Mouse (Mus musculus): ENCODE results near the gene Knstrn. TPM values are rescaled to one million over a fixed set of nuclear protein-coding genes. Genes with fewer than 3 reads are reported as not detected.

Knstrn gene
- polyA plus RNA-seq, 1 experiment = 133 TPM

- 91% methylated on average over 5 of the region's 5 CpGs for WGBS
- Histone ChIP-seq H3K4me3 (replicated peaks; ENCODE audit: control insufficient read depth, low read depth, low read length) (no peak overlapping the region), H3K27ac (ENCODE audit: control insufficient read depth, insufficient read depth, low read depth, low read length, poor library complexity) (no peak overlapping the region), H3K4me1 (ENCODE audit: control insufficient read depth, insufficient read depth, low read length) (no peaks in the 10 kb centered on the region)
- no peak for TF ChIP-seq POLR2A (IDR thresholded peaks at IDR 0.05; ENCODE audit: borderline replicate concordance, control insufficient read depth, low read depth, low read length)
- TF ChIP-seq CTCF (IDR thresholded peaks at IDR 0.05; ENCODE audit: control insufficient read depth, insufficient read depth, low read length) = no peak
Measured at GRCm38 (mm10) chr2:118829096-118829495, 15.3 kb downstream of the Knstrn start.

- no peak for TF ChIP-seq CTCF (IDR thresholded peaks at IDR 0.05; ENCODE audit: control insufficient read depth, insufficient read depth, low read length)
- no peak for TF ChIP-seq POLR2A (IDR thresholded peaks at IDR 0.05; ENCODE audit: borderline replicate concordance, control insufficient read depth, low read depth, low read length)
- WGBS = 69% methylated on average over 6 of the region's 6 CpGs
- Histone ChIP-seq H3K27ac (ENCODE audit: control insufficient read depth, insufficient read depth, low read depth, low read length, poor library complexity) (no peak overlapping the region), H3K4me1 (ENCODE audit: control insufficient read depth, insufficient read depth, low read length) (no peaks in the 10 kb centered on the region; the same call in 1 of the 2 replicates), H3K4me3 (replicated peaks; ENCODE audit: control insufficient read depth, low read depth, low read length) (no peak overlapping the region)
Measured at GRCm38 (mm10) chr2:118834061-118834460, 20.3 kb downstream of the Knstrn start.

GRCm38 (mm10) chr2:118835115-118835514, 21.3 kb downstream of the Knstrn start:
- Histone ChIP-seq H3K27ac (ENCODE audit: control insufficient read depth, insufficient read depth, low read depth, low read length, poor library complexity) (no peak overlapping the region), H3K4me3 (replicated peaks; ENCODE audit: control insufficient read depth, low read depth, low read length) (no peak overlapping the region), H3K4me1 (ENCODE audit: control insufficient read depth, insufficient read depth, low read length) (no peaks in the 10 kb centered on the region; the same call in 1 of the 2 replicates)
- TF ChIP-seq CTCF (IDR thresholded peaks at IDR 0.05; ENCODE audit: control insufficient read depth, insufficient read depth, low read length) (no peak), POLR2A (IDR thresholded peaks at IDR 0.05; ENCODE audit: borderline replicate concordance, control insufficient read depth, low read depth, low read length) (no peak)
- 91% methylated on average over 6 of the region's 6 CpGs for WGBS

- Histone ChIP-seq H3K4me3 (replicated peaks; ENCODE audit: control insufficient read depth, low read depth, low read length) (no peak overlapping the region), H3K4me1 (ENCODE audit: control insufficient read depth, insufficient read depth, low read length) (no peaks in the 10 kb centered on the region; the same call in 1 of the 2 replicates), H3K27ac (ENCODE audit: control insufficient read depth, insufficient read depth, low read depth, low read length, poor library complexity) (no peak overlapping the region)
- TF ChIP-seq POLR2A (IDR thresholded peaks at IDR 0.05; ENCODE audit: borderline replicate concordance, control insufficient read depth, low read depth, low read length) (no peak), CTCF (IDR thresholded peaks at IDR 0.05; ENCODE audit: control insufficient read depth, insufficient read depth, low read length) (no peak)
- WGBS = 28% methylated on average over 5 of the region's 5 CpGs
Measured at GRCm38 (mm10) chr2:118838330-118838729, 24.5 kb downstream of the Knstrn start.

GRCm38 (mm10) chr2:118841186-118841585, 27.4 kb downstream of the Knstrn start:
- WGBS = 69% methylated on average over 5 of the region's 5 CpGs
- no peak overlapping the region for H3K27ac ChIP-seq (ENCODE audit: control insufficient read depth, insufficient read depth, low read depth, low read length, poor library complexity)

GRCm38 (mm10) chr2:118841774-118842173, 28.0 kb downstream of the Knstrn start:
- Histone ChIP-seq H3K4me1 (ENCODE audit: control insufficient read depth, insufficient read depth, low read length) (no peaks in the 10 kb centered on the region), H3K27ac (ENCODE audit: control insufficient read depth, insufficient read depth, low read depth, low read length, poor library complexity) (no peak overlapping the region), H3K4me3 (replicated peaks; ENCODE audit: control insufficient read depth, low read depth, low read length) (no peak overlapping the region)
- no peak for TF ChIP-seq CTCF (IDR thresholded peaks at IDR 0.05; ENCODE audit: control insufficient read depth, insufficient read depth, low read length)
- TF ChIP-seq POLR2A (IDR thresholded peaks at IDR 0.05; ENCODE audit: borderline replicate concordance, control insufficient read depth, low read depth, low read length) = no peak
- 45% methylated on average over 4 of the region's 4 CpGs for WGBS

More at GRCm38 (mm10) chr2:118841186-118841585, 27.4 kb downstream of the Knstrn start:
- H3K4me1 ChIP-seq (ENCODE audit: control insufficient read depth, insufficient read depth, low read length) = no peaks in the 10 kb centered on the region
- no peak overlapping the region for H3K4me3 ChIP-seq (replicated peaks; ENCODE audit: control insufficient read depth, low read depth, low read length)
- TF ChIP-seq POLR2A (IDR thresholded peaks at IDR 0.05; ENCODE audit: borderline replicate concordance, control insufficient read depth, low read depth, low read length) (no peak), CTCF (IDR thresholded peaks at IDR 0.05; ENCODE audit: control insufficient read depth, insufficient read depth, low read length) (no peak)

GRCm38 (mm10) chr2:118844427-118844826, 30.6 kb downstream of the Knstrn start:
- Histone ChIP-seq H3K4me1 (ENCODE audit: control insufficient read depth, insufficient read depth, low read length) (no peaks in the 10 kb centered on the region), H3K27ac (ENCODE audit: control insufficient read depth, insufficient read depth, low read depth, low read length, poor library complexity) (no peak overlapping the region), H3K4me3 (replicated peaks; ENCODE audit: control insufficient read depth, low read depth, low read length) (no peak overlapping the region)
- no peak for TF ChIP-seq CTCF (IDR thresholded peaks at IDR 0.05; ENCODE audit: control insufficient read depth, insufficient read depth, low read length)
- no peak for TF ChIP-seq POLR2A (IDR thresholded peaks at IDR 0.05; ENCODE audit: borderline replicate concordance, control insufficient read depth, low read depth, low read length)
- 81% methylated on average over 3 of the region's 3 CpGs for WGBS

GRCm38 (mm10) chr2:118846246-118846645, 32.4 kb downstream of the Knstrn start:
- H3K4me1 ChIP-seq (ENCODE audit: control insufficient read depth, insufficient read depth, low read length) = no peaks in the 10 kb centered on the region
- 41% methylated on average over 7 of the region's 7 CpGs for WGBS
- TF ChIP-seq CTCF (IDR thresholded peaks at IDR 0.05; ENCODE audit: control insufficient read depth, insufficient read depth, low read length) (no peak), POLR2A (IDR thresholded peaks at IDR 0.05; ENCODE audit: borderline replicate concordance, control insufficient read depth, low read depth, low read length) (no peak)
- no peak overlapping the region for H3K4me3 ChIP-seq (replicated peaks; ENCODE audit: control insufficient read depth, low read depth, low read length)
- H3K27ac ChIP-seq (ENCODE audit: control insufficient read depth, insufficient read depth, low read depth, low read length, poor library complexity) = no peak overlapping the region

GRCm38 (mm10) chr2:118851756-118852155, 38.0 kb downstream of the Knstrn start:
- no peak for TF ChIP-seq POLR2A (IDR thresholded peaks at IDR 0.05; ENCODE audit: borderline replicate concordance, control insufficient read depth, low read depth, low read length)
- no peak for TF ChIP-seq CTCF (IDR thresholded peaks at IDR 0.05; ENCODE audit: control insufficient read depth, insufficient read depth, low read length)
- 85% methylated on average over 3 of the region's 3 CpGs for WGBS
- Histone ChIP-seq H3K4me3 (replicated peaks; ENCODE audit: control insufficient read depth, low read depth, low read length) (no peak overlapping the region), H3K27ac (ENCODE audit: control insufficient read depth, insufficient read depth, low read depth, low read length, poor library complexity) (no peak overlapping the region), H3K4me1 (ENCODE audit: control insufficient read depth, insufficient read depth, low read length) (no peaks in the 10 kb centered on the region)
